Mouse (Mus musculus) liver, embryonic 14.5 days (tissue): ENCODE data around the gene Ankrd13d. TPM values are rescaled to one million over a fixed set of nuclear protein-coding genes. Genes with fewer than 3 reads are reported as not detected.

Source experiments
- ATAC-seq: fragments of 200-750 bp; cut with Nextera tagmentation; 2 replicates; pipeline ENCODE4 v1.8.0; 2017; ENCODE audit warnings: moderate number of reproducible peaks, mild to moderate bottlenecking, moderate library complexity; ENCODE audit not compliant: insufficient read depth
- DNase-seq, 3 experiments: peaks; one replicate each; pipeline ENCODE4 v3.0.0-alpha.2; 2012 to 2013; ENCODE audit warnings: low read depth in 3 of 3, low spot score in 3 of 3
- H3K27ac ChIP-seq: fragments of 300-500 bp; sonication (generic); 2 replicates; pipeline ENCODE4 v1.5.1; 2014; ENCODE audit warnings: moderate library complexity, mild to moderate bottlenecking, control low read depth, inconsistent platforms
- H3K27me3 ChIP-seq: fragments of 300-500 bp; sonication (generic); 2 replicates; pipeline ENCODE4 v1.6.1; 2014; ENCODE audit warnings: mild to moderate bottlenecking, low read length, moderate library complexity; ENCODE audit not compliant: control insufficient read depth, insufficient read depth
- H3K36me3 ChIP-seq: fragments of 300-500 bp; sonication (generic); replicated peaks from 2 replicates; pipeline ENCODE4 v1.6.1; 2014; ENCODE audit warnings: low read depth; ENCODE audit not compliant: control insufficient read depth, insufficient read depth
- H3K4me1 ChIP-seq, 2 experiments: fragments of 200-500 bp in 1 of 2; fragments of 300-500 bp in 1 of 2; sonication (generic) in 1 of 2; replicated peaks; 2 replicates each; pipeline ENCODE4 v1.6.1; 2012 to 2014; ENCODE audit warnings: antibody characterized with exemption in 1 of 2, inconsistent platforms in 1 of 2, low read length in 1 of 2; ENCODE audit not compliant: control insufficient read depth in 2 of 2, insufficient read depth in 2 of 2
- H3K4me2 ChIP-seq: fragments of 300-500 bp; sonication (generic); 2 replicates; pipeline ENCODE4 v1.6.1; 2014; ENCODE audit warnings: low read depth, mild to moderate bottlenecking, control low read depth, moderate library complexity
- H3K4me3 ChIP-seq, 2 experiments: fragments of 200-500 bp in 1 of 2; fragments of 300-500 bp in 1 of 2; sonication (generic) in 1 of 2; 2 replicates each; pipeline ENCODE4 v1.5.1; 2012 to 2014; ENCODE audit warnings: low read depth in 2 of 2, low read length in 2 of 2, mild to moderate bottlenecking in 2 of 2, control low read depth in 1 of 2, inconsistent platforms in 1 of 2, moderate library complexity in 1 of 2; ENCODE audit not compliant: insufficient read depth in 1 of 2
- H3K9ac ChIP-seq: fragments of 300-500 bp; sonication (generic); replicated peaks from 2 replicates; pipeline ENCODE4 v1.6.1; 2014; ENCODE audit warnings: mild to moderate bottlenecking, control low read depth, moderate library complexity
- H3K9me3 ChIP-seq: fragments of 300-500 bp; sonication (generic); 2 replicates; pipeline ENCODE4 v1.6.1; 2016; ENCODE audit warnings: low read length, mixed read lengths; ENCODE audit not compliant: control insufficient read depth
- CTCF ChIP-seq: IDR thresholded peaks from 2 replicates; pipeline ENCODE4 v1.5.1; 2016; ENCODE audit warnings: antibody characterized with exemption, low read depth, control low read depth
- EP300 ChIP-seq: IDR thresholded peaks from 2 replicates; pipeline ENCODE4 v1.6.1; 2016; ENCODE audit warnings: antibody characterized with exemption, low read depth
- WGBS: fragments of 180-500 bp; shearing (Covaris S2); extraction: QIAGEN DNeasy Blood & Tissue Kit; methylation state at CpG from one replicate; pipeline ENCODE4 v1.1.7; 2014; ENCODE audit not compliant: insufficient replicate concordance; 5-methylcytosine and 5-hydroxymethylcytosine counted together
- polyA plus RNA-seq, 2 experiments: library from polyadenylated mRNA; depleted of rRNA in 1 of 2; stranded (reverse) in 1 of 2; unstranded in 1 of 2; fragments of >200 nt; fragmentation: Nextera tagmentation in 1 of 2; extraction: Ambion mirVana in 1 of 2; gene quantifications; 2 replicates each; pipeline versions ENCODE4 v1.2.1 to v1.2.3; 2012 to 2014

Ankrd13d gene
- polyA plus RNA-seq, 2 experiments, result 0.66 to 1.3 TPM

GRCm38 (mm10) chr19:4301735-4302651, 19.1 kb upstream of the Ankrd13d start:
- Histone ChIP-seq H3K4me2 (peak overlapping the region; percentile 89), H3K27me3 (no peaks in the 10 kb centered on the region), H3K9ac (no peak overlapping the region), H3K9me3 (no peaks in the 10 kb centered on the region), H3K4me1 (peaks cover 7 to 62% of the 10 kb centered on the region in 2 experiments; a peak in 3 of 4 replicates), H3K4me3 (no peak overlapping the region), H3K36me3 (no peaks in the 10 kb centered on the region), H3K27ac (no peak overlapping the region)
- DNase-seq (no peak), ATAC-seq (no peak)
- TF ChIP-seq EP300, result no peak
- TF ChIP-seq CTCF, result no peak
- 28% methylated on average over 21 of the region's 21 CpGs for WGBS

DNA sequence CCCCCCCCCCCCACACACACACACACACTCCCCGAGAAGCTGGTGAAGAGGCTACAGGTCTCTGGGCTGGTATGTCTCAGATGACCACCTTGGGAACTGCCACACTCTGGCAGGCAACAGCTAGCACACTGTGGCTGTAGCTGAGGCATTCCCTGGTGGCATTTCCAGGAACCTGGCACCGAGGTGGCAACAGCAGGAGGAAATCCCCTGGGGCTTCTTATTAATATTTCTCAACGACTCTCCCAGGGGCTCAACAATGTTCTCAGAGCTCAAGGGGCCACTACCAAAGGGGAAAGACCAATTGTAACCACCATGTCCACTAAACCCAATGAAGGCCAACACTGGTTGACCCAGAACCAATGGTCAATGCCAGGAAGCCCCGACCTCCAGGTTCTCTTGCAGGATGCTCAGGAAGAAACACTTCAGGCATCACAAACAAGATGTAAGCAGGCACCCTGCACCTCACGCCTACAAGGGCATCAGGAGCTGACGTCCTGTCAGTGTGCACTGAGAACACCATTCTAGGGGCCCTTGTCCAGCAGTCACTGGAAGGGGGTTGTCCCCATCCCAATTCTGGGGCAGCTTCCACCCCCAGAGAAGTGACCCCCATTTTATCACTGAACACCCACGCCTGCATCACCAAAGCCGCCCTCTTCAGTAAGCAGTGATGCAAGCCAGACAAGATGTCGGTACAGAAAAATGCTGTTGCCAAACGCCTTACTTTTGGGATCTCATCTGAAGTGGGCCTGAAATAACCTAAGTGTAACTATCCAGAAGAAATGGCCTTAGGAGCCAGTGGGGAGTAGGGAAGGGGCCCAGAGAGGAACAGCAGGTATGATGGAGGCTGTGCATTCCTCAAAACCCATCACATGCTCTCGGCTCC, 18.2 kb upstream of the Ankrd13d start:
- ATAC-seq, result no peak
- Histone ChIP-seq H3K9me3 (no peaks in the 10 kb centered on the region), H3K4me1 (peaks cover 7 to 62% of the 10 kb centered on the region in 2 experiments; a peak in 3 of 4 replicates), H3K4me2 (peak overlapping the region; percentile 21), H3K4me3 (no peak overlapping the region), H3K27me3 (no peaks in the 10 kb centered on the region), H3K27ac (no peak overlapping the region), H3K36me3 (no peaks in the 10 kb centered on the region), H3K9ac (no peak overlapping the region)
- no peak for TF ChIP-seq CTCF
- no peak for TF ChIP-seq EP300
- WGBS, result 43% methylated on average over 11 of the region's 11 CpGs
- DNase-seq, result no peak

DNA sequence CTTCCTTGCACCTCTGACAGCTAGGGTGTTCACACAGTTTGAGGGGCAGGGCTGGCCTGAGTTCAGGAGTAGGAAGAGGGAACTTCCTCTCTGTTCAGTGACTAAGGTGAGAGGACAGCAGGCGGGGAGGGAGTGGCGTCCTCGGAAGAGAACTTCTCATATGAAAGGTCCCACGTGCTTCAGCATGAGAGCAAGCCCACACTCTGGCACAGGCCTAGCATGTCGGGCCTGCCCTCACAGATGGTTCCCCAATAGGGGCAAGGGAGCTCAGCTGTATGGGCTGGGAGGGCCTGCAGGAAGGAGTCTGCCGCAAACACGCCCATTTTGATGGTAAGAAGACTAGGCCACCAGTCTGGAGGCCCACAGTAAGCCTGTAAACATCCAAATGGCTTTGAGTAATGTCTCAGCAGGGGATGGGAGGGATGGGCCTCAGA, 17.4 kb upstream of the Ankrd13d start:
- DNase-seq, result peak in 1 of 3 experiments; percentile 48
- H3K4me1 ChIP-seq, result peaks cover 7 to 64% of the 10 kb centered on the region in 2 experiments; a peak in 3 of 4 replicates
- peak; percentile 26; the same call in 1 of the 2 replicates for ATAC-seq

GRCm38 (mm10) chr19:4299574-4300270, 16.8 kb upstream of the Ankrd13d start:
- TF ChIP-seq EP300 (no peak), CTCF (no peak)
- WGBS, result 37% methylated on average over 6 of the region's 6 CpGs
- no peaks in the 10 kb centered on the region for H3K9me3 ChIP-seq
- no peaks in the 10 kb centered on the region; the same call in 1 of the 2 replicates for H3K36me3 ChIP-seq
- no peak overlapping the region for H3K9ac ChIP-seq
- H3K27ac ChIP-seq, result no peak overlapping the region
- peaks cover 9 to 61% of the 10 kb centered on the region in 2 experiments; a peak in 3 of 4 replicates for H3K4me1 ChIP-seq
- DNase-seq, result no peak
- peak; percentile 23; the same call in 1 of the 2 replicates for ATAC-seq
- H3K27me3 ChIP-seq, result no peaks in the 10 kb centered on the region
- no peak overlapping the region for H3K4me3 ChIP-seq
- no peak overlapping the region for H3K4me2 ChIP-seq

More for the DNA sequence above, 17.4 kb upstream of the Ankrd13d start:
- Histone ChIP-seq H3K4me2 (no peak overlapping the region; the same call in 1 of the 2 replicates), H3K4me3 (no peak overlapping the region), H3K36me3 (no peaks in the 10 kb centered on the region; the same call in 1 of the 2 replicates), H3K9ac (no peak overlapping the region), H3K9me3 (no peaks in the 10 kb centered on the region), H3K27me3 (no peaks in the 10 kb centered on the region), H3K27ac (no peak overlapping the region)
- WGBS, result 13% methylated on average over 7 of the region's 7 CpGs
- no peak for TF ChIP-seq EP300
- TF ChIP-seq CTCF, result no peak
